In the genomic region with DNA sequence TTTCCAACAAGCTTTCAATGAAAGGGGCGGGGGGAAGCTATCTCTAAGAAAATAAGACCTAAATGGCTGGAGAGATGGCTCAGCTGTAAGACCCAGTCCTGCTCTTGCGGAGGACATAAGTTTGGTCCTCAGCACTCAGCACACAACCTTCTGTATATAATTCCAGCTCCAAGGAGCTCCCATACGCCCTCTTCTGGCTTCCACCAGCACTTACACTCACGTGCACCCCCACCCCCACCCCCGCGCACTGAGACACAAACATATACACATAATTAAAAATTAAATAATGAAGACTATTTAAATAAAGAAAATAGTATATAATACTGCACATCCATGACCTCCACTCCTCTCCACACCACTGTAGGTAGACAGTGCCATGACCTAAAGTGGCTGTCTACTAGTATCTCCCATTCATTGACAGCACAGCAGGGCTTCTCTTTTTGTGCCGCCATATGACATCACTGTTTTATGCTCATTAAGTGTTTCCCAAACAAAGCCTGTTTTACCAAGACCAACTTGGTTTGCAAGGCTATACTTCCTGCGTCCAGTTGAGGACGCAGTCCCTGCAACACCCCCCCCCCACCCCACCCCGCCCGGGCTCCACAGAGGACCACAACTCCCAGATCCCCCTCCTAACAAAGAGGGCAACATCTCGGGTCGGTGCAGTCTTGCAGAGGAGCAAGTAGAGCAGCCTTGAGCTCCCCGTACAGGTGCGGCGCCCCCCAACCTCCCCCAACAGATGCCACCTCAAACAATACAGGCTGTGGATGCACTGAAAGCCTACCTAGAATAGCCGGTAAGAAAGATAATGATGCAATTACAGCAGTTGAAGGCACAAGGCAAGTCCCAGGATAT, we compare ENCODE assay signal across 8 mouse cellular contexts. TPM values are rescaled to one million over a fixed set of nuclear protein-coding genes. Genes with fewer than 3 reads are reported as not detected.
A peak's percentile ranks its signal among the peaks of the same experiment; 100 is the strongest.
DNase-seq lines count a peak whose midpoint lies in the region; ATAC-seq and TF ChIP-seq lines count a peak whose summit lies in the region.

No protein-coding gene starts in this region.

- TF ChIP-seq EP300 in CH12.LX (IDR thresholded peaks at IDR 0.05; ENCODE audit: low read length), result no peak

- H3K79me2 ChIP-seq in CH12.LX (replicated peaks; ENCODE audit: control insufficient read depth, extremely low read depth, insufficient read depth, poor library complexity, severe bottlenecking), result no peaks in the 10 kb centered on the region

- peak overlapping the region; percentile 39; the same call in 1 of the 2 replicates for H3K9ac ChIP-seq in CH12.LX (ENCODE audit: insufficient read depth, low read depth)
- H3K9ac ChIP-seq in forebrain, embryonic 15.5 days (replicated peaks), result peak overlapping the region; percentile 69

- peak overlapping the region; percentile 56 to 76 (median 71) for H3K4me3 ChIP-seq in CH12.LX (replicated peaks in 1 of 3; ENCODE audit: low read depth in 2 of 3, low read length in 2 of 3, poor library complexity in 1 of 3)
- H3K4me3 ChIP-seq in forebrain, embryonic 15.5 days, result peak overlapping the region; percentile 63

- no peak for TF ChIP-seq RAD21 in CH12.LX (IDR thresholded peaks at IDR 0.05; ENCODE audit: low read depth, low read length)

- no peaks in the 10 kb centered on the region for H3K9me3 ChIP-seq in CH12.LX (replicated peaks; ENCODE audit: low read length)
- no peaks in the 10 kb centered on the region for H3K9me3 ChIP-seq in forebrain, embryonic 15.5 days

- peaks cover 0 to 5% of the 10 kb centered on the region in 2 experiments for H3K36me3 ChIP-seq in CH12.LX (replicated peaks in 1 of 2; ENCODE audit: control insufficient read depth in 1 of 2, insufficient read depth in 1 of 2, low read length in 1 of 2)
- peaks cover 3% of the 10 kb centered on the region; the same call in 1 of the 2 replicates for H3K36me3 ChIP-seq in forebrain, embryonic 15.5 days

- TF ChIP-seq POLR2A in CH12.LX (IDR thresholded peaks at IDR 0.05; ENCODE audit: low read depth, low read length), result no peak

- WGBS in forebrain, embryonic 15.5 days, result 24% methylated on average over 17 of the region's 17 CpGs

- peaks cover 24% of the 10 kb centered on the region for H3K27me3 ChIP-seq in CH12.LX (replicated peaks)
- H3K27me3 ChIP-seq in forebrain, embryonic 15.5 days, result no peaks in the 10 kb centered on the region

- dilution Hi-C loops in CH12.LX (cut with MboI; ENCODE audit: extremely low pct_ligation_motif_present, extremely low pct_unique_long_range_greater_than_20kb, low sequenced_read_pairs), result no loop called here

- no peak overlapping the region for H3K27ac ChIP-seq in CH12.LX (ENCODE audit: insufficient read depth, low read depth)
- H3K27ac ChIP-seq in forebrain, embryonic 15.5 days (replicated peaks), result peak overlapping the region; percentile 93

- 0 out of 4 replicates have a peak, but pooled peaks of 1 of the 2 experiments have one; percentile 12 for TF ChIP-seq CTCF in CH12.LX (conservative IDR thresholded peaks at IDR 0.05 in 1 of 2, IDR thresholded peaks at IDR 0.05 in 1 of 2; ENCODE audit: low read depth in 2 of 2, low read length in 2 of 2)

- peak overlapping the region; percentile 82 for H3K4me2 ChIP-seq in CH12.LX (ENCODE audit: insufficient read depth, low read depth, poor library complexity, severe bottlenecking)
- peak overlapping the region; percentile 53 for H3K4me2 ChIP-seq in forebrain, embryonic 15.5 days (replicated peaks)

- DNase-seq in frontal cortex, postnatal 36 days (ENCODE audit: low spot score in 2 of 2), result no peak
- no peak for DNase-seq in CH12.LX (ENCODE audit: extremely low read depth)
- no peak for DNase-seq in right cerebral cortex, postnatal 25 days
- DNase-seq in layer of hippocampus, postnatal 14 days (ENCODE audit: low spot score in 2 of 2), result no peak
- no peak for DNase-seq in urinary bladder, postnatal 25 days (ENCODE audit: low spot score)

- peaks cover 0 to 5% of the 10 kb centered on the region in 2 experiments; a peak in 2 of 4 replicates for H3K4me1 ChIP-seq in CH12.LX (ENCODE audit: control insufficient read depth in 1 of 2, insufficient read depth in 2 of 2)
- H3K4me1 ChIP-seq in forebrain, embryonic 15.5 days, result peaks cover 31% of the 10 kb centered on the region

- in situ Hi-C loops in CH12.LX (cut with MboI; ENCODE audit: low pct_ligation_motif_present, low pct_unique_long_range_greater_than_20kb, low sequenced_read_pairs), result loop anchor here (25.0 kb wide), 1 partner anchor 298 kb away; no protein-coding TSS in a partner anchor

- ATAC-seq in frontal cortex, adult (ENCODE audit: low TSS enrichment), result peak; percentile 53
- peak; percentile 83 for ATAC-seq in forebrain, embryonic 15.5 days (replicated peaks)
- peak; percentile 25 for ATAC-seq in megakaryocyte, adult 5-6 weeks (ENCODE audit: poor library complexity, severe bottlenecking)

TF ChIP-seq in CH12.LX, 34 proteins besides CTCF, POLR2A, EP300 and RAD21:
- TF ChIP-seq ETS1 (conservative IDR thresholded peaks at IDR 0.05; ENCODE audit: low read depth, low read length) (no peak), MAFK (IDR thresholded peaks at IDR 0.05; ENCODE audit: insufficient replicate concordance, low read length) (no peak), NELFE (IDR thresholded peaks at IDR 0.05; ENCODE audit: low read depth, low read length) (no peak), E2F4 (IDR thresholded peaks at IDR 0.05; ENCODE audit: insufficient replicate concordance, low read depth, low read length) (no peak), NRF1 (IDR thresholded peaks at IDR 0.05; ENCODE audit: low read depth, low read length) (no peak), SIN3A (IDR thresholded peaks at IDR 0.05; ENCODE audit: low read length) (no peak), RCOR1 (conservative IDR thresholded peaks at IDR 0.05; ENCODE audit: low read depth, low read length) (no peak), MAX (IDR thresholded peaks at IDR 0.05; ENCODE audit: low read length) (no peak), USF2 (conservative IDR thresholded peaks at IDR 0.05; ENCODE audit: low read depth, low read length) (no peak), SMC3 (IDR thresholded peaks at IDR 0.05; ENCODE audit: low read depth, low read length) (no peak), JUND (conservative IDR thresholded peaks at IDR 0.05; ENCODE audit: low read depth, low read length) (no peak), BHLHE40 (IDR thresholded peaks at IDR 0.05; ENCODE audit: low read depth, low read length) (no peak), ZNF384 (IDR thresholded peaks at IDR 0.05; ENCODE audit: low read depth, low read length) (no peak), IRF4 (IDR thresholded peaks at IDR 0.05; ENCODE audit: low read depth, low read length) (no peak), GABPA (IDR thresholded peaks at IDR 0.05; ENCODE audit: insufficient replicate concordance, low read depth, low read length) (no peak), MAZ (IDR thresholded peaks at IDR 0.05; ENCODE audit: low read depth, low read length) (no peak), PAX5 (IDR thresholded peaks at IDR 0.05; ENCODE audit: low read length) (no peak), MYC (IDR thresholded peaks at IDR 0.05; ENCODE audit: low read depth, low read length) (no peak), TCF12 (IDR thresholded peaks at IDR 0.05; ENCODE audit: low read depth, low read length) (no peak), POLR2AphosphoS2 (IDR thresholded peaks at IDR 0.05; ENCODE audit: low read depth, low read length) (no peak)

RNA-seq across cellular contexts. Expression of a gene that starts 0.5 kb away (rescaled TPM):
- total RNA-seq in CH12.LX (2012; rRNA removed), result 4.1 and 4.9 TPM in 2 replicates
- total RNA-seq in CH12.LX (2014; rRNA removed), result 2.4 and 2.5 TPM in 2 replicates
- polyA plus RNA-seq in CH12.LX (2012; ENCODE audit: insufficient read length, low read depth), result 8.6 and 9.9 TPM in 2 replicates
- polyA plus RNA-seq in forebrain, embryonic 15.5 days (2015; fragmentation: Nextera tagmentation; extraction: Ambion mirVana), result 101 and 103 TPM in 2 replicates
- total RNA-seq in megakaryocyte, adult 5-6 weeks (2015), result 3.6 and 3.8 TPM in 2 replicates
- 3.2 and 4.4 TPM in 2 replicates for total RNA-seq in megakaryocyte, adult 5-6 weeks (2017)
- 10 to 100 TPM; 37.8 to 39.2 TPM for total RNA-seq in layer of hippocampus, postnatal 14 days (2021)

RNA-seq across cellular contexts. Expression of a gene that starts 16.5 kb away (rescaled TPM):
- total RNA-seq in CH12.LX (2012; rRNA removed) (0.13 TPM in 1 of 2 replicates, not detected in the other), CH12.LX (2014; rRNA removed) (0.61 TPM in 1 of 2 replicates, not detected in the other)
- 0.50 and 0.87 TPM in 2 replicates for polyA plus RNA-seq in CH12.LX (2012; ENCODE audit: insufficient read length, low read depth)
- polyA plus RNA-seq in forebrain, embryonic 15.5 days (2015; fragmentation: Nextera tagmentation; extraction: Ambion mirVana), result 0.60 and 1.2 TPM in 2 replicates
- total RNA-seq in megakaryocyte, adult 5-6 weeks (2015), result 0.41 TPM in 1 of 2 replicates, not detected in the other
- 0.40 TPM in 1 of 2 replicates, not detected in the other for total RNA-seq in megakaryocyte, adult 5-6 weeks (2017)
- total RNA-seq in layer of hippocampus, postnatal 14 days (2021), result under 1 TPM in 1 of 2 experiments, not detected in 1; 0.37 TPM

RNA-seq across cellular contexts. Expression of a gene that starts 45.8 kb away (rescaled TPM):
- 47.9 and 48.4 TPM in 2 replicates for total RNA-seq in CH12.LX (2012; rRNA removed)
- 53.6 and 53.7 TPM in 2 replicates for total RNA-seq in CH12.LX (2014; rRNA removed)
- 85.5 and 99.3 TPM in 2 replicates for polyA plus RNA-seq in CH12.LX (2012; ENCODE audit: insufficient read length, low read depth)
- polyA plus RNA-seq in forebrain, embryonic 15.5 days (2015; fragmentation: Nextera tagmentation; extraction: Ambion mirVana), result 21.5 and 25.5 TPM in 2 replicates
- total RNA-seq in megakaryocyte, adult 5-6 weeks (2015), result 71.9 and 75.0 TPM in 2 replicates
- 112 and 115 TPM in 2 replicates for total RNA-seq in megakaryocyte, adult 5-6 weeks (2017)
- 10 to 100 TPM; 50.2 to 55.7 TPM for total RNA-seq in layer of hippocampus, postnatal 14 days (2021)

RNA-seq across cellular contexts. Expression of a gene that starts 53.2 kb away (rescaled TPM):
- total RNA-seq in CH12.LX (2012; rRNA removed), result 66.1 and 70.3 TPM in 2 replicates
- 40.9 and 42.4 TPM in 2 replicates for total RNA-seq in CH12.LX (2014; rRNA removed)
- polyA plus RNA-seq in CH12.LX (2012; ENCODE audit: insufficient read length, low read depth), result 20.8 and 22.9 TPM in 2 replicates
- polyA plus RNA-seq in forebrain, embryonic 15.5 days (2015; fragmentation: Nextera tagmentation; extraction: Ambion mirVana), result 10.5 and 11.2 TPM in 2 replicates
- total RNA-seq in megakaryocyte, adult 5-6 weeks (2015), result 184 and 209 TPM in 2 replicates
- total RNA-seq in megakaryocyte, adult 5-6 weeks (2017), result 112 and 119 TPM in 2 replicates
- 1 to 10 TPM; 2.2 to 4.0 TPM for total RNA-seq in layer of hippocampus, postnatal 14 days (2021)

RNA-seq across cellular contexts. Expression of a gene that starts 53.4 kb away (rescaled TPM):
- total RNA-seq in CH12.LX (2012; rRNA removed), result 38.6 and 41.2 TPM in 2 replicates
- 37.5 and 41.6 TPM in 2 replicates for total RNA-seq in CH12.LX (2014; rRNA removed)
- polyA plus RNA-seq in CH12.LX (2012; ENCODE audit: insufficient read length, low read depth), result 28.4 and 28.5 TPM in 2 replicates
- 36.0 and 38.8 TPM in 2 replicates for polyA plus RNA-seq in forebrain, embryonic 15.5 days (2015; fragmentation: Nextera tagmentation; extraction: Ambion mirVana)
- 4.3 and 5.2 TPM in 2 replicates for total RNA-seq in megakaryocyte, adult 5-6 weeks (2015)
- 7.0 and 8.0 TPM in 2 replicates for total RNA-seq in megakaryocyte, adult 5-6 weeks (2017)
- 10 to 100 TPM; 29.3 to 30.5 TPM for total RNA-seq in layer of hippocampus, postnatal 14 days (2021)

Comparison
In these comparisons a context has a peak if more than half of its experiments do, and no peak if none do; other contexts are left out.
1. ATAC-seq: peak in every context shown above with its lines; median percentile 83 in forebrain, embryonic 15.5 days; 53 in frontal cortex, adult; 25 in megakaryocyte, adult 5-6 weeks.
2. RNA of a gene that starts 0.5 kb away (total RNA-seq): 37.8 to 39.2 TPM in layer of hippocampus, postnatal 14 days; 2.4 to 4.9 TPM in CH12.LX and 3.2 to 4.4 TPM in megakaryocyte, adult 5-6 weeks; every median in the first group is over 4 times any median in the second.